Mouse (Mus musculus) forebrain, embryonic 15.5 days (tissue): ENCODE data around the gene Psmd7. TPM values are rescaled to one million over a fixed set of nuclear protein-coding genes. Genes with fewer than 3 reads are reported as not detected.

Experiments used
- ATAC-seq: fragments of 200-750 bp; cut with Nextera tagmentation; replicated peaks from 2 replicates; pipeline ENCODE4 v1.8.0; 2017; ENCODE audit warnings: mild to moderate bottlenecking, moderate TSS enrichment, moderate library complexity
- H3K27ac ChIP-seq: fragments of 300-500 bp; sonication (generic); replicated peaks from 2 replicates; pipeline ENCODE4 v1.5.1; 2015; ENCODE audit warnings: mild to moderate bottlenecking, inconsistent platforms
- H3K27me3 ChIP-seq: fragments of 300-500 bp; sonication (generic); 2 replicates; pipeline ENCODE4 v1.6.1; 2015; ENCODE audit warnings: inconsistent platforms
- H3K36me3 ChIP-seq: fragments of 300-500 bp; sonication (generic); 2 replicates; pipeline ENCODE4 v1.6.1; 2015; ENCODE audit warnings: mild to moderate bottlenecking, inconsistent platforms
- H3K4me1 ChIP-seq: fragments of 300-500 bp; sonication (generic); 2 replicates; pipeline ENCODE4 v1.6.1; 2015; ENCODE audit warnings: inconsistent platforms
- H3K4me2 ChIP-seq: fragments of 300-500 bp; sonication (generic); replicated peaks from 2 replicates; pipeline ENCODE4 v1.6.1; 2015; ENCODE audit warnings: mild to moderate bottlenecking, inconsistent platforms
- H3K4me3 ChIP-seq: fragments of 300-500 bp; sonication (generic); 2 replicates; pipeline ENCODE4 v1.5.1; 2015; ENCODE audit warnings: mild to moderate bottlenecking, inconsistent platforms
- H3K9ac ChIP-seq: fragments of 300-500 bp; sonication (generic); replicated peaks from 2 replicates; pipeline ENCODE4 v1.6.1; 2015; ENCODE audit warnings: mild to moderate bottlenecking, inconsistent platforms
- H3K9me3 ChIP-seq: fragments of 300-500 bp; sonication (generic); 2 replicates; pipeline ENCODE4 v1.6.1; 2016; ENCODE audit warnings: inconsistent platforms
- WGBS: fragments of 180-500 bp; shearing (Covaris S2); methylation state at CpG from one replicate; pipeline ENCODE4 v1.1.7; 2015; ENCODE audit warnings: mixed read lengths; 5-methylcytosine and 5-hydroxymethylcytosine counted together
- microRNA counts: library from miRNA; unstranded; fragments of <30 nt; microRNA quantifications from one replicate; lab custom pipeline; 2016
- microRNA-seq: library from miRNA; unstranded; fragments of <30 nt; microRNA quantifications from one replicate; pipeline ENCODE4, GENCODE M21; 2016
- polyA plus RNA-seq: library from polyadenylated mRNA; unstranded; fragments of >200 nt; fragmentation: Nextera tagmentation; extraction: Ambion mirVana; gene quantifications from 2 replicates; pipeline ENCODE4 v1.2.1, GENCODE M21; 2015

Gene Psmd7
- polyA plus RNA-seq, 1 experiment from 2014 or later = 250 TPM

- Histone ChIP-seq H3K9ac (no peak overlapping the region), H3K4me1 (no peaks in the 10 kb centered on the region; the same call in 1 of the 2 replicates), H3K4me2 (no peak overlapping the region), H3K4me3 (no peak overlapping the region), H3K27me3 (no peaks in the 10 kb centered on the region), H3K9me3 (no peaks in the 10 kb centered on the region), H3K36me3 (peaks cover 7% of the 10 kb centered on the region; the same call in 1 of the 2 replicates), H3K27ac (no peak overlapping the region)
- 91% methylated on average over 11 of the region's 11 CpGs for WGBS
- no peak for ATAC-seq
Measured at GRCm38 (mm10) chr8:107545621-107546152, 42.6 kb downstream of the Psmd7 start.

GRCm38 (mm10) chr8:107544651-107545174 lies 43.6 kb downstream of the Psmd7 start:
- 58% methylated on average over 10 of the region's 10 CpGs for WGBS
- no peak overlapping the region for H3K4me2 ChIP-seq
- H3K36me3 ChIP-seq = peaks cover 9% of the 10 kb centered on the region; the same call in 1 of the 2 replicates
- H3K4me3 ChIP-seq = no peak overlapping the region
- H3K27me3 ChIP-seq = no peaks in the 10 kb centered on the region
- ATAC-seq = no peak
- H3K27ac ChIP-seq = no peak overlapping the region
- no peaks in the 10 kb centered on the region; the same call in 1 of the 2 replicates for H3K4me1 ChIP-seq
- H3K9me3 ChIP-seq = no peaks in the 10 kb centered on the region
- H3K9ac ChIP-seq = no peak overlapping the region

GRCm38 (mm10) chr8:107544211-107544610 lies 44.1 kb downstream of the Psmd7 start:
- H3K9me3 ChIP-seq = no peaks in the 10 kb centered on the region
- peaks cover 8% of the 10 kb centered on the region; the same call in 1 of the 2 replicates for H3K36me3 ChIP-seq
- 75% methylated on average over 8 of the region's 8 CpGs for WGBS
- no peak overlapping the region for H3K9ac ChIP-seq
- no peaks in the 10 kb centered on the region; the same call in 1 of the 2 replicates for H3K4me1 ChIP-seq
- no peak overlapping the region for H3K4me2 ChIP-seq
- H3K4me3 ChIP-seq = no peak overlapping the region
- H3K27ac ChIP-seq = no peak overlapping the region
- no peaks in the 10 kb centered on the region for H3K27me3 ChIP-seq
- ATAC-seq = no peak

GRCm38 (mm10) chr8:107543714-107544113 lies 44.5 kb downstream of the Psmd7 start:
- H3K27me3 ChIP-seq = no peaks in the 10 kb centered on the region
- no peak overlapping the region for H3K4me2 ChIP-seq
- H3K9ac ChIP-seq = no peak overlapping the region
- H3K4me1 ChIP-seq = no peaks in the 10 kb centered on the region; the same call in 1 of the 2 replicates
- ATAC-seq = no peak
- WGBS = 97% methylated on average over 10 of the region's 11 CpGs
- H3K27ac ChIP-seq = no peak overlapping the region
- no peak overlapping the region for H3K4me3 ChIP-seq
- H3K36me3 ChIP-seq = 0 out of 2 replicates have a peak, but pooled peaks cover 7% of the 10 kb centered on the region
- H3K9me3 ChIP-seq = no peaks in the 10 kb centered on the region

- H3K27ac ChIP-seq = no peak overlapping the region
- H3K4me3 ChIP-seq = no peak overlapping the region
- no peaks in the 10 kb centered on the region for H3K27me3 ChIP-seq
- H3K9ac ChIP-seq = no peak overlapping the region
- no peaks in the 10 kb centered on the region for H3K9me3 ChIP-seq
- H3K4me2 ChIP-seq = no peak overlapping the region
- no peaks in the 10 kb centered on the region; the same call in 1 of the 2 replicates for H3K4me1 ChIP-seq
- 94% methylated on average over 3 of the region's 3 CpGs for WGBS
- H3K36me3 ChIP-seq = 0 out of 2 replicates have a peak, but pooled peaks cover 7% of the 10 kb centered on the region
- no peak for ATAC-seq
Measured at GRCm38 (mm10) chr8:107542151-107542550, 46.1 kb downstream of the Psmd7 start.

- Histone ChIP-seq H3K4me3 (no peak overlapping the region), H3K36me3 (0 out of 2 replicates have a peak, but pooled peaks cover 7% of the 10 kb centered on the region), H3K9ac (no peak overlapping the region), H3K27me3 (no peaks in the 10 kb centered on the region), H3K9me3 (no peaks in the 10 kb centered on the region), H3K4me2 (no peak overlapping the region), H3K27ac (no peak overlapping the region), H3K4me1 (no peaks in the 10 kb centered on the region; the same call in 1 of the 2 replicates)
- no peak for ATAC-seq
- 88% methylated on average over 4 of the region's 4 CpGs for WGBS
Measured at GRCm38 (mm10) chr8:107541369-107541768, 46.9 kb downstream of the Psmd7 start.

GRCm38 (mm10) chr8:107540623-107541022 lies 47.6 kb downstream of the Psmd7 start:
- no peak overlapping the region for H3K4me2 ChIP-seq
- H3K36me3 ChIP-seq = 0 out of 2 replicates have a peak, but pooled peaks cover 7% of the 10 kb centered on the region
- no peak overlapping the region for H3K9ac ChIP-seq
- H3K9me3 ChIP-seq = no peaks in the 10 kb centered on the region
- WGBS = 93% methylated on average over 12 of the region's 12 CpGs
- H3K27me3 ChIP-seq = no peaks in the 10 kb centered on the region
- H3K4me1 ChIP-seq = no peaks in the 10 kb centered on the region; the same call in 1 of the 2 replicates
- no peak overlapping the region for H3K27ac ChIP-seq
- ATAC-seq = no peak
- H3K4me3 ChIP-seq = no peak overlapping the region

- Histone ChIP-seq H3K27me3 (no peaks in the 10 kb centered on the region), H3K4me3 (no peak overlapping the region), H3K4me1 (no peaks in the 10 kb centered on the region), H3K36me3 (0 out of 2 replicates have a peak, but pooled peaks cover 7% of the 10 kb centered on the region), H3K27ac (no peak overlapping the region), H3K4me2 (no peak overlapping the region), H3K9ac (no peak overlapping the region), H3K9me3 (no peaks in the 10 kb centered on the region)
- no peak for ATAC-seq
- WGBS = 95% methylated on average over 4 of the region's 4 CpGs
Measured at GRCm38 (mm10) chr8:107537472-107537871, 50.8 kb downstream of the Psmd7 start.

MicroRNAs encoded within 50 kb of the gene (microRNA counts, 519-probe panel; counts per million panel counts)
- microRNA mmu-miR-140 (lab: Ali Mortazavi, UCI) = 3,195 counts per million, percentile 76 among the panel's probes with 10 or more counts

Small RNA genes lying within 50 kb of the gene (microRNA-seq; reads per million reads assigned to microRNA genes)
- gene Mir140 = 3,116 reads per million, percentile 88 among the genes with 10 or more reads in this experiment

Other genes with a start within 250 kb of the Psmd7 start
- 3.9 and 4.0 TPM in 2 replicates for gene Nqo1, start 185.3 kb downstream of the Psmd7 start, polyA plus RNA-seq
- gene Nob1, start 163.4 kb downstream of the Psmd7 start, polyA plus RNA-seq = 79.6 and 85.8 TPM in 2 replicates
- 39.4 and 41.5 TPM in 2 replicates for gene Wwp2, start 152.1 kb downstream of the Psmd7 start, polyA plus RNA-seq